Mouse (Mus musculus): ENCODE results near the gene Twsg1.

DNA sequence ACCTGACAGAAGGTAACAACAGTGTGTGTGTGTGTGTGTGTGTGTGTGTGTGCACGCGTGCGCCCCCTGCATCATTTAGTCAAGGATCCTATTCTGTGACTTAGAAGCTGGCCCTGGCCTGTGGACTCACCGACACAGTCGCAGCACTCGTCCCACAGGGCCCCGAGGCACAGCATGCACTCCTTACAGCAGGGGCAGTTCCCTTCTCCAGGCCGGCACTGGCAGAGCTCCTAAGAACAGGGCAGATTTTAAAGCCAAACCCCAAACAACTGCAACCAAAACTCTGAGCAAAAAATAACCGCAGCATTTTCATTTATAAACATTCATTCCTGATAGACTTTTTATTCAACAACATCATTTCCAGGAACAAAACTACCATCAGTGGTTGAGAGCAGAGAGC is 13.4 kb downstream of the Twsg1 start:
- TF ChIP-seq POLR2A (IDR thresholded peaks at IDR 0.05; ENCODE audit: borderline replicate concordance, extremely low read depth, low read depth, low read length) (no peak), CTCF (IDR thresholded peaks at IDR 0.05; ENCODE audit: insufficient read depth, low read length) (no peak)

Measured in lung, adult 2 months (tissue).